Mouse (Mus musculus) heart, postnatal 0 days (tissue): Measurements from ENCODE around the gene Krtap10-4.

ENCODE experiments used
- CTCF ChIP-seq: IDR thresholded peaks from 2 replicates; pipeline ENCODE4 v1.5.1; 2016; ENCODE audit warnings: antibody characterized with exemption, control low read depth, low read depth
- EP300 ChIP-seq: IDR thresholded peaks from 2 replicates; pipeline ENCODE4 v1.6.1; 2016; ENCODE audit warnings: antibody characterized with exemption, low read depth

DNA sequence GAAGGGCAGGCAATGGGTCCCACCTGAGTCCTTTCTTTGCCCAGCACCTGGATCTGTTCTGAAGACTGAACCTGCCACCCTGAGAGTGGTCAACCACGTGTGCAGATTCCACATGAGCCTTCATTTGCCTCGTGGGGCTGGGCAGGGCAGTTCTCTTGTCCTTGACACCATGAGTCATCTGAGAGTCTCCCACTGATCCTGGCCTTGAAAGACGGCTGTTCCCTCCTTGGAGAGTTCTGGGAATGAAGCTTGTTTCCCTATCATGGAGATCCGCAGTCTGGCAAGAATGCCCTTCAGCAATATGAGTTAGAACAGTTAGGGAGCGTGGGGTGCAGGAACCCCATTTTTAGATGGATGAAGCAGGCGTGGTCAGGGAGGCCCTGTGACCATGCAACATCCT, 12.1 kb upstream of the Krtap10-4 start:
- no peak for TF ChIP-seq CTCF
- no peak for TF ChIP-seq EP300
